Mouse (Mus musculus) erythroblast, embryonic 14.5 days (primary cell): ENCODE results near the gene Sh3glb1.

Source experiments
- GATA1 ChIP-seq: IDR thresholded peaks from 2 replicates; pipeline ENCODE4 v1.6.1; 2012; ENCODE audit warnings: low read length, inconsistent platforms, mixed read lengths
- TAL1 ChIP-seq: IDR thresholded peaks from 3 replicates; pipeline ENCODE4 v1.6.1; 2012; ENCODE audit warnings: low read length, inconsistent platforms, mixed read lengths

DNA sequence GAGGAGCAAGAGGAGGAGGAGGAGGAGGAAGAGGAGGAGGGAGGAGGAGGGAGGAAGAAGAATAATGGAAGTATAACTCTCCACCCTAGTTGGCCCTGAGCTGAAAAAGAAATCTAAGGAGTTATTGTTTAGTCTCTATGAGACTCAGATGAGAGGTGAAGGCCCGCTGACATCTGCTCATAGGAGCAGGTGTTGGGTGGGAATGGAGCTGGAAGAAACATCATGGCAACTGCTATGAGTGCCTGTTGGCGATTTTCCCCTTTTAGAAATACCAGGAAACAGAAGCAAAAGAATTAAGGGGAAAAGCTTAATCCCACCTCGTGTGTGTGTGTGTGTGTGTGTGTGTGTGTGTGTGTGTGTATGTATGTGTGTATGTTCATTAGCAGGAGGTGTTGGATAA lies 80.7 kb downstream of the Sh3glb1 start:
- no peak for TF ChIP-seq GATA1
- no peak for TF ChIP-seq TAL1
